Mouse (Mus musculus): ENCODE results near the gene Kir3dl1.
"Not testable (repeated sequence)": the region's sequence is repeated elsewhere in the genome, so short reads cannot be mapped to it uniquely, and the experiment has no call there.

The Kir3dl1 gene

GRCm38 (mm10) chrX:136517699-136518098 lies at the start of gene Kir3dl1:
Gene Kir3dl1, plus strand, starts transcription at chrX:136517999.
- not testable (repeated sequence) for DNase-seq

GRCm38 (mm10) chrX:136543956-136544355 lies 26.2 kb downstream of the Kir3dl1 start, which contains the start of gene Kir3dl2:
Gene Kir3dl2, minus strand, starts transcription at chrX:136544056.
- DNase-seq, result not testable (repeated sequence)

GRCm38 (mm10) chrX:136569094-136569493 lies 51.3 kb downstream of the Kir3dl1 start:
- DNase-seq, result not testable (repeated sequence)
